Mouse (Mus musculus) CH12.LX (cell line): ENCODE data around the gene Dapk2.

Source experiments
- CHD1 ChIP-seq: IDR thresholded peaks from 2 replicates; pipeline ENCODE4 v1.6.1; 2012; ENCODE audit warnings: low read depth, low read length, improper control_type of control experiment, inconsistent platforms
- CHD2 ChIP-seq: IDR thresholded peaks from 2 replicates; pipeline ENCODE4 v1.6.1; 2011; ENCODE audit warnings: low read length, improper control_type of control experiment
- CTCF ChIP-seq, 2 experiments: IDR thresholded peaks in 1 of 2; conservative IDR thresholded peaks in 1 of 2; 2 replicates each; pipeline ENCODE4 v1.5.1; 2011 to 2012; ENCODE audit warnings: low read depth in 2 of 2, low read length in 2 of 2, improper control_type of control experiment in 1 of 2, inconsistent platforms in 1 of 2, mild to moderate bottlenecking in 1 of 2, moderate library complexity in 1 of 2
- HCFC1 ChIP-seq: IDR thresholded peaks from 2 replicates; pipeline ENCODE4 v1.6.1; 2012; ENCODE audit warnings: low read depth, mild to moderate bottlenecking, inconsistent platforms, low read length, improper control_type of control experiment
- JUN ChIP-seq: IDR thresholded peaks from 2 replicates; pipeline ENCODE4 v1.6.1; 2011; ENCODE audit warnings: low read depth, mild to moderate bottlenecking, low read length, improper control_type of control experiment, moderate library complexity; ENCODE audit not compliant: insufficient read depth
- MEF2A ChIP-seq: IDR thresholded peaks from 2 replicates; pipeline ENCODE4 v1.6.1; 2014; ENCODE audit warnings: low read depth, mild to moderate bottlenecking, inconsistent platforms, low read length, improper control_type of control experiment, borderline replicate concordance
- MXI1 ChIP-seq: IDR thresholded peaks from 2 replicates; pipeline ENCODE4 v1.6.1; 2011; ENCODE audit warnings: mild to moderate bottlenecking, low read depth, low read length, improper control_type of control experiment
- PAX5 ChIP-seq: IDR thresholded peaks from 2 replicates; pipeline ENCODE4 v1.6.1; 2012; ENCODE audit warnings: low read length, inconsistent platforms, mixed read lengths
- POLR2A ChIP-seq: IDR thresholded peaks from 2 replicates; pipeline ENCODE4 v1.6.1; 2011; ENCODE audit warnings: low read depth, mild to moderate bottlenecking, improper control_type of control experiment, low read length
- RAD21 ChIP-seq: IDR thresholded peaks from 2 replicates; pipeline ENCODE4 v1.6.1; 2011; ENCODE audit warnings: low read depth, mild to moderate bottlenecking, low read length, improper control_type of control experiment, moderate library complexity
- RCOR1 ChIP-seq: conservative IDR thresholded peaks from 2 replicates; pipeline ENCODE4 v1.6.1; 2012; ENCODE audit warnings: low read depth, mild to moderate bottlenecking, inconsistent platforms, low read length, improper control_type of control experiment
- TCF12 ChIP-seq: IDR thresholded peaks from 2 replicates; pipeline ENCODE4 v1.6.1; 2014; ENCODE audit warnings: low read depth, mild to moderate bottlenecking, inconsistent platforms, low read length, improper control_type of control experiment
- UBTF ChIP-seq: IDR thresholded peaks from 2 replicates; pipeline ENCODE4 v1.6.1; 2012; ENCODE audit warnings: low read depth, mild to moderate bottlenecking, inconsistent platforms, low read length, improper control_type of control experiment, moderate library complexity

- TF ChIP-seq MEF2A, result no peak
- TF ChIP-seq CTCF (conservative IDR thresholded peaks at IDR 0.05 in 1 of 2, IDR thresholded peaks at IDR 0.05 in 1 of 2; ENCODE audit: low read depth in 2 of 2, low read length in 2 of 2), result no peak
- TF ChIP-seq RCOR1, result no peak
- no peak for TF ChIP-seq CHD1
- no peak for TF ChIP-seq POLR2A
- no peak for TF ChIP-seq MXI1
- no peak for TF ChIP-seq UBTF
- no peak for TF ChIP-seq CHD2
- TF ChIP-seq TCF12, result no peak
- no peak for TF ChIP-seq HCFC1
- no peak for TF ChIP-seq RAD21
- TF ChIP-seq JUN, result no peak
- TF ChIP-seq PAX5, result no peak
Measured at GRCm38 (mm10) chr9:66241722-66242121, 83.7 kb downstream of the Dapk2 start.
